Mouse (Mus musculus) liver, embryonic 14.5 days (tissue): ENCODE data around the gene Pcna. TPM values are rescaled to one million over a fixed set of nuclear protein-coding genes. Genes with fewer than 3 reads are reported as not detected.

ENCODE experiments used
- ATAC-seq: fragments of 200-750 bp; cut with Nextera tagmentation; 2 replicates; pipeline ENCODE4 v1.8.0; 2017; ENCODE audit warnings: moderate number of reproducible peaks, mild to moderate bottlenecking, moderate library complexity; ENCODE audit not compliant: insufficient read depth
- DNase-seq, 3 experiments: peaks; one replicate each; pipeline ENCODE4 v3.0.0-alpha.2; 2012 to 2013; ENCODE audit warnings: low read depth in 3 of 3, low spot score in 3 of 3
- H3K27ac ChIP-seq: fragments of 300-500 bp; sonication (generic); 2 replicates; pipeline ENCODE4 v1.5.1; 2014; ENCODE audit warnings: moderate library complexity, mild to moderate bottlenecking, control low read depth, inconsistent platforms
- H3K27me3 ChIP-seq: fragments of 300-500 bp; sonication (generic); 2 replicates; pipeline ENCODE4 v1.6.1; 2014; ENCODE audit warnings: mild to moderate bottlenecking, low read length, moderate library complexity; ENCODE audit not compliant: control insufficient read depth, insufficient read depth
- H3K36me3 ChIP-seq: fragments of 300-500 bp; sonication (generic); replicated peaks from 2 replicates; pipeline ENCODE4 v1.6.1; 2014; ENCODE audit warnings: low read depth; ENCODE audit not compliant: control insufficient read depth, insufficient read depth
- H3K4me1 ChIP-seq, 2 experiments: fragments of 200-500 bp in 1 of 2; fragments of 300-500 bp in 1 of 2; sonication (generic) in 1 of 2; replicated peaks; 2 replicates each; pipeline ENCODE4 v1.6.1; 2012 to 2014; ENCODE audit warnings: antibody characterized with exemption in 1 of 2, inconsistent platforms in 1 of 2, low read length in 1 of 2; ENCODE audit not compliant: control insufficient read depth in 2 of 2, insufficient read depth in 2 of 2
- H3K4me2 ChIP-seq: fragments of 300-500 bp; sonication (generic); 2 replicates; pipeline ENCODE4 v1.6.1; 2014; ENCODE audit warnings: low read depth, mild to moderate bottlenecking, control low read depth, moderate library complexity
- H3K4me3 ChIP-seq, 2 experiments: fragments of 200-500 bp in 1 of 2; fragments of 300-500 bp in 1 of 2; sonication (generic) in 1 of 2; 2 replicates each; pipeline ENCODE4 v1.5.1; 2012 to 2014; ENCODE audit warnings: low read depth in 2 of 2, low read length in 2 of 2, mild to moderate bottlenecking in 2 of 2, control low read depth in 1 of 2, inconsistent platforms in 1 of 2, moderate library complexity in 1 of 2; ENCODE audit not compliant: insufficient read depth in 1 of 2
- H3K9ac ChIP-seq: fragments of 300-500 bp; sonication (generic); replicated peaks from 2 replicates; pipeline ENCODE4 v1.6.1; 2014; ENCODE audit warnings: mild to moderate bottlenecking, control low read depth, moderate library complexity
- H3K9me3 ChIP-seq: fragments of 300-500 bp; sonication (generic); 2 replicates; pipeline ENCODE4 v1.6.1; 2016; ENCODE audit warnings: low read length, mixed read lengths; ENCODE audit not compliant: control insufficient read depth
- CTCF ChIP-seq: IDR thresholded peaks from 2 replicates; pipeline ENCODE4 v1.5.1; 2016; ENCODE audit warnings: antibody characterized with exemption, low read depth, control low read depth
- EP300 ChIP-seq: IDR thresholded peaks from 2 replicates; pipeline ENCODE4 v1.6.1; 2016; ENCODE audit warnings: antibody characterized with exemption, low read depth
- whole genome bisulfite sequencing: fragments of 180-500 bp; shearing (Covaris S2); extraction: QIAGEN DNeasy Blood & Tissue Kit; methylation state at CpG from one replicate; pipeline ENCODE4 v1.1.7; 2014; ENCODE audit not compliant: insufficient replicate concordance; 5-methylcytosine and 5-hydroxymethylcytosine counted together
- polyA plus RNA-seq, 2 experiments: library from polyadenylated mRNA; depleted of rRNA in 1 of 2; stranded (reverse) in 1 of 2; unstranded in 1 of 2; fragments of >200 nt; fragmentation: Nextera tagmentation in 1 of 2; extraction: Ambion mirVana in 1 of 2; gene quantifications; 2 replicates each; pipeline versions ENCODE4 v1.2.1 to v1.2.3; 2012 to 2014

Gene Pcna
- polyA plus RNA-seq, 2 experiments: 356 to 391 TPM

DNA sequence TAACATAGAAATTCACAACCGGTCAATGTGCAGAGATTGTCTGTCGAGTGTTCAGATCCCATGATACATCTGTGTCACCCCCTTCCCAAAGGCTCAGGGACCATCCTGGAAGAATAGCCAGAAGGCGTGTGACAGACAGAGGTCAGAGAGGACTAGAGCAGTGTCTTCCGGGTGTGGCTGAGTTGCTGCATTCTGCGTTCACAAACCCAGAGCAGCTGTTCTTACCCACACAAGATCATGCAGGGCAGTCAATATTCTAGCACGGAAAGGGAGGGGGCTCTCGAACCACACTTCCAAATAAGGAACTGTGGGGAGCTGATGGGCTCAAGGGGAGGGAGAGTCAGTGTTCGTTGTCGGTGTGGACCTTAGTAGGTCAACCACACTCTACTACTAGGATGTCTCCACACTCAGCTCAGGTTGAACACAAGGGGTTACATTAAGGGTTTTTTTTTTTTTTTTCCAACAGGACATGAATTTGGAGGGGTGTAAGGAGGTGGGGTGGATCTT is 42.3 kb downstream of the Pcna start:
- 64% methylated on average over 9 of the region's 9 CpGs for WGBS
- Histone ChIP-seq H3K36me3 (no peaks in the 10 kb centered on the region), H3K4me3 (no peak overlapping the region), H3K27me3 (no peaks in the 10 kb centered on the region), H3K9me3 (no peaks in the 10 kb centered on the region), H3K4me2 (no peak overlapping the region), H3K4me1 (peaks cover 0 to 6% of the 10 kb centered on the region in 2 experiments; a peak in 2 of 4 replicates), H3K9ac (no peak overlapping the region), H3K27ac (no peak overlapping the region)
- ATAC-seq (no peak), DNase-seq (no peak)
- TF ChIP-seq EP300 (no peak), CTCF (no peak)

DNA sequence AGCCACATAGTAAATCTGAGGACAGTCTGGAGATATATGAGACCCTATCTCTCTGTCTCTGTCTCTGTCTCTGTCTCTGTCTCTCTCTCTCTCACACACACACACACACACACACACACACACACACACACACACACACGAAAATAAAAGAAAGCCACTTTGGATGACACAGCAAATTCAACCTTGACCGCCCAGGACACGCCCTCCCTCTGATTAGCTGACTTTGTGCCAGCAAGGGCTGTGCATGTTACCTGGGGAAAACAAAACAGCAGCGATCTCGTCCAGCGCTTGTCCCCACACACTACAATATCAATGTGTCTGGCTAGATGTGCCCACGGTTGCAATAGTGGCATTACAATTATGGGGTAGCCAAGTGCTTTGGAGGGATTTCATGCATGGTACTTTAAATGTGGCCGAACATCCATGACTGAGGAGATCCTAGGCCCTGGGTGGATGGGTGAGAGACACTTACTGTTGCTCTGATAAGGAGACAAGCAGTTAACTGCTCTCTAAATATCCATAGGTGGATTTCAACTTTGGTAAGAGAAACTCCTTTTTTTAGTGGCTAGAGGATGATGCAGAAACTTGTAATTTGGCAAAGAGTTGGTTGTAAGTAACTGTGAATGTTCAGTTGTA is 44.8 kb downstream of the Pcna start:
- 39% methylated on average over 8 of the region's 8 CpGs for WGBS

DNA sequence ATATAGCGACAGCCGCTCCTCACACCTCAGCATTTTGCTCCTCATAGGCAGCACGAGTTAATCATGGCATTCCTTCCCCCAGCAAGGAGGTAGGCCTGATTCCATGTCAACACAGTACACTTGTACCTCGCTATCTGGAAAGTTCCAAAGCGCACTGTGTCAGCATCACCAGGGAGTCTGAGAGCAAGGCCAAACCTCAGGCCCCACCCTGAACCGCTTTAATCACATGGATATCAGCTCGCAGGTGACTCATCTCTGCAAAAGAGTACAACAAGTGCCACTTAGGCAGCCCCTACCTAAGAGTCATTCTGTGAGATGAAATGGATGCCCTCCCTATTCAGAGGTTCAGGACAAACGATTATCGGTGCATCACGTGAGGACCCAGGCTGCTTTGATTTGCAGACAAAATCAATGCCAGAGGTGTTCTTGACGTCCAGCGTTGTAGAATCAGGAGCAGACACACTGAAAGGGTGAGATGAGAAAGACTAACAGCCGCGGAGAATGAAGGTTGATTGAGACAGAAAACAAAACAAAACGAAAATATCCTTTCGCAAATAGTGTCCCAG is 46.7 kb downstream of the Pcna start:
- no peaks in the 10 kb centered on the region for H3K27me3 ChIP-seq
- 72% methylated on average over 16 of the region's 16 CpGs for WGBS
- H3K36me3 ChIP-seq: no peaks in the 10 kb centered on the region
- DNase-seq (no peak), ATAC-seq (no peak)
- no peak overlapping the region for H3K4me3 ChIP-seq
- H3K4me1 ChIP-seq: peaks cover 0 to 6% of the 10 kb centered on the region in 2 experiments; a peak in 2 of 4 replicates
- H3K9ac ChIP-seq: no peak overlapping the region
- TF ChIP-seq EP300 (no peak), CTCF (no peak)
- no peak overlapping the region for H3K4me2 ChIP-seq
- H3K9me3 ChIP-seq: no peaks in the 10 kb centered on the region
- H3K27ac ChIP-seq: no peak overlapping the region

More for the DNA sequence above, 44.8 kb downstream of the Pcna start:
- Histone ChIP-seq H3K36me3 (no peaks in the 10 kb centered on the region), H3K4me2 (no peak overlapping the region), H3K9ac (no peak overlapping the region), H3K9me3 (no peaks in the 10 kb centered on the region), H3K27me3 (no peaks in the 10 kb centered on the region), H3K27ac (no peak overlapping the region), H3K4me1 (peaks cover 0 to 6% of the 10 kb centered on the region in 2 experiments; a peak in 2 of 4 replicates), H3K4me3 (no peak overlapping the region)
- peak; percentile 7 to 24 (median 17) for DNase-seq
- ATAC-seq: 0 out of 2 replicates have a peak, but pooled peaks have one; percentile 43
- TF ChIP-seq CTCF (no peak), EP300 (no peak)

DNA sequence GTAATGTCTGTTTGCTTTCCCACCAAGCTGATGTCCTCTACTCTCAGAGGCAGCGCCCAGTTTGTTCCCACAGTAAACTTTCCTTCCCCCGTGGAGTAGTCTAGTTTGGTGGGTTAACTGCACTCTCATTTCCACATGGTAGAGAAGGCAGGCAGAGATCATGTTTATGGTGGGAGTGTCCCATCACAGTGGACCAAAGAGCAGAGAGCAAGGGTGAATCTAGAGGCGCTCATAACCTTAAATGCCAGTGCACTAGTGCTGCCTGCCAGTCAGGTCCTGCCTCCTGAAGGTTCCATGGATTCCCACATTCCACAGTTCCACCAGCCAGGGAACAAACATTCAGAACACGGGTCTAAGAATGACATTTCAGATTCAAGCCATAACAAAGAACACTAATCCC is 47.6 kb downstream of the Pcna start:
- no peak for ATAC-seq
- Histone ChIP-seq H3K36me3 (no peaks in the 10 kb centered on the region), H3K27me3 (no peaks in the 10 kb centered on the region), H3K9ac (no peak overlapping the region), H3K4me1 (peaks cover 0 to 6% of the 10 kb centered on the region in 2 experiments; a peak in 2 of 4 replicates), H3K4me2 (no peak overlapping the region), H3K9me3 (no peaks in the 10 kb centered on the region), H3K4me3 (no peak overlapping the region), H3K27ac (no peak overlapping the region)
- WGBS: 59% methylated on average over 4 of the region's 4 CpGs
- TF ChIP-seq EP300 (no peak), CTCF (no peak)
- DNase-seq: no peak

DNA sequence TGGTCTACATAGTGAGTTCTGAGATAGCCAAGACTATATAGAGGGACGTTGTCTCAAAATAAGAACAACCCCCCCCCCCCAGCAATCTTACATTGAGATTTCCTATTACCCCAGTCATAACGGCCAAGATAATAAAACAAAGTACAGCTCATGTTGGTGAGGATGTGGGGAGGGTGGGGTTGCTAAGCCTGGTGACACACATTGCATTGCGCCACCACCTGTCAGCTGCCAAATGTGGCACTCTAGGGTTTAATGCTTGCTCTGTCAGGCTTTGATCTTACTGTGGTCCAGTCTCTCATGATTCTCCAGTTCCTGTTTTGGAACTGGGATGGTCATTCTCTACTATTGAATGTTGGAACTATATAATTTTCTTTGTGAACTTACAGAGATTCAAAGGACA is 49.3 kb downstream of the Pcna start:
- ATAC-seq (no peak), DNase-seq (no peak)
- Histone ChIP-seq H3K9ac (no peak overlapping the region), H3K4me3 (no peak overlapping the region), H3K4me1 (peaks cover 0 to 6% of the 10 kb centered on the region in 2 experiments; a peak in 2 of 4 replicates), H3K27me3 (no peaks in the 10 kb centered on the region), H3K27ac (no peak overlapping the region), H3K9me3 (no peaks in the 10 kb centered on the region), H3K36me3 (no peaks in the 10 kb centered on the region), H3K4me2 (no peak overlapping the region)
- WGBS: 51% methylated on average over 3 of the region's 3 CpGs
- TF ChIP-seq EP300 (no peak), CTCF (no peak)
